Mouse (Mus musculus) mouse embryonic stem cell (cell line): ENCODE results near the gene Olfr1347.
"Not testable (repeated sequence)": the region's sequence is repeated elsewhere in the genome, so short reads cannot be mapped to it uniquely, and the experiment has no call there.

Experiments used
- in situ Hi-C, 2 experiments: fragments of 300-500 bp; cut with MboI; formaldehyde crosslinking; loops; 1 replicate in 1 of 2; 3 replicates in 1 of 2; pipeline ENCODE4 v1.14.3; 2019 to 2020; ENCODE audit warnings: low sequenced_read_pairs in 2 of 2, low pct_unique_long_range_greater_than_20kb in 1 of 2, mixed read lengths in 1 of 2; ENCODE audit not compliant: unreplicated experiment in 1 of 2

Gene Olfr1347

GRCm38 (mm10) chr7:6499655-6500054 lies at the start of gene Olfr1347:
TSS of gene Olfr1347 (minus strand) at chr7:6499755.
- in situ Hi-C loops: no loop called here

- in situ Hi-C loops: loop anchor here (10.0 to 25.0 kb wide), 4 partner anchors 89 to 386 kb away; partner anchors contain the start of gene Olfr1344 (in 2 of the 2)
Measured at GRCm38 (mm10) chr7:6526141-6526540, 26.6 kb upstream of the Olfr1347 start.

GRCm38 (mm10) chr7:6525001-6525400 lies 25.4 kb upstream of the Olfr1347 start:
- in situ Hi-C loops: loop anchor here (10.0 to 25.0 kb wide), 4 partner anchors 88 to 387 kb away; partner anchors contain the start of gene Olfr1344 (in 2 of the 2)

GRCm38 (mm10) chr7:6522850-6523249 lies 23.3 kb upstream of the Olfr1347 start, which contains the start of gene Olfr1349:
TSS of gene Olfr1349 (minus strand) at chr7:6522950.
- in situ Hi-C loops: loop anchor here (10.0 kb wide), 2 partner anchors 88 to 168 kb away; partner anchors contain the start of gene Olfr1344 (in 1 of the 2)

- in situ Hi-C loops: loop anchor here (10.0 kb wide), 2 partner anchors 87 to 167 kb away; partner anchors contain the start of gene Olfr1344 (in 1 of the 2)
Measured at GRCm38 (mm10) chr7:6521666-6522065, 22.1 kb upstream of the Olfr1347 start.

- in situ Hi-C loops: no loop called here
Measured at GRCm38 (mm10) chr7:6508648-6509047, 9.1 kb upstream of the Olfr1347 start, which contains the start of gene Olfr1348. TSS of gene Olfr1348 (minus strand) at chr7:6508748.

- in situ Hi-C loops: loop anchor here in 1 of 2 experiments (10.0 kb wide), 1 partner anchor 58 kb away; no protein-coding TSS in a partner anchor
Measured at GRCm38 (mm10) chr7:6486841-6487240, 12.7 kb downstream of the Olfr1347 start, which contains the start of gene Olfr5. TSS of gene Olfr5 (minus strand) at chr7:6486941.

- in situ Hi-C loops: not testable (repeated sequence)
Measured at GRCm38 (mm10) chr7:6477633-6478032, 21.9 kb downstream of the Olfr1347 start.

- in situ Hi-C loops: no loop called here
Measured at GRCm38 (mm10) chr7:6466951-6467350, 32.6 kb downstream of the Olfr1347 start, which contains the start of gene Olfr1346. TSS of gene Olfr1346 (plus strand) at chr7:6467101.

GRCm38 (mm10) chr7:6456399-6456798 lies 43.2 kb downstream of the Olfr1347 start:
- in situ Hi-C loops: no loop called here

GRCm38 (mm10) chr7:6455868-6456267 lies 43.7 kb downstream of the Olfr1347 start, which contains the start of gene Olfr1336:
TSS of gene Olfr1336 (plus strand) at chr7:6456168.
- in situ Hi-C loops: no loop called here

GRCm38 (mm10) chr7:6447771-6448170 lies 51.8 kb downstream of the Olfr1347 start:
- in situ Hi-C loops: loop anchor here (25.0 kb wide), 3 partner anchors 90 to 490 kb away; partner anchors contain the start of gene Zim1 (in 1 of the 2)

- in situ Hi-C loops: loop anchor here (25.0 kb wide), 3 partner anchors 96 to 496 kb away; partner anchors contain the start of gene Zim1 (in 1 of the 2)
Measured at GRCm38 (mm10) chr7:6441173-6441572, 58.4 kb downstream of the Olfr1347 start.

- in situ Hi-C loops: loop anchor here (10.0 to 25.0 kb wide), 4 partner anchors 86 to 499 kb away; partner anchors contain the start of genes Olfr1349 (in 1 of the 2) and Zim1 (in 1 of the 2)
Measured at GRCm38 (mm10) chr7:6438388-6438787, 61.2 kb downstream of the Olfr1347 start, which contains the start of gene Olfr1344. TSS of gene Olfr1344 (plus strand) at chr7:6438688.
